Mouse (Mus musculus) small intestine, adult 2 months (tissue): ENCODE results near the gene Tmc6.

Source experiments
- CTCF ChIP-seq: fragments of 200-500 bp; IDR thresholded peaks from 2 replicates; pipeline ENCODE4 v1.5.1; 2012; ENCODE audit warnings: low read depth, mild to moderate bottlenecking, control low read depth, inconsistent platforms, low read length, moderate library complexity, mixed read lengths; ENCODE audit not compliant: insufficient replicate concordance, insufficient read length; ENCODE audit errors: extremely low read depth
- POLR2A ChIP-seq: fragments of 200-500 bp; IDR thresholded peaks from 2 replicates; pipeline ENCODE4 v1.6.1; 2012; ENCODE audit warnings: low read depth, mild to moderate bottlenecking, control low read depth, inconsistent platforms, low read length, moderate library complexity

GRCm38 (mm10) chr11:117724604-117725301, 57.2 kb downstream of the Tmc6 start:
- TF ChIP-seq CTCF (no peak), POLR2A (no peak)
